Mouse (Mus musculus) embryo, embryonic 9.5 days (tissue): ENCODE data around the gene Pacs1.
A peak's percentile ranks its signal among the peaks of the same experiment; 100 is the strongest.
"Not testable (repeated sequence)": the region's sequence is repeated elsewhere in the genome, so short reads cannot be mapped to it uniquely, and the experiment has no call there.

Experiments used
- DNase-seq: peaks from one replicate; pipeline ENCODE4 v3.0.0-alpha.2; 2017; ENCODE audit errors: extremely low spot score

Pacs1 gene

GRCm38 (mm10) chr19:5151741-5152140 lies 121.2 kb downstream of the Pacs1 start:
- no peak for DNase-seq

- DNase-seq: peak; percentile 50
Measured at GRCm38 (mm10) chr19:5151331-5151730, 121.6 kb downstream of the Pacs1 start.

GRCm38 (mm10) chr19:5150358-5150757 lies 122.6 kb downstream of the Pacs1 start:
- DNase-seq: no peak

- not testable (repeated sequence) for DNase-seq
Measured at GRCm38 (mm10) chr19:5149041-5149440, 123.9 kb downstream of the Pacs1 start.

- peak; percentile 23 for DNase-seq
Measured at GRCm38 (mm10) chr19:5139640-5140039, 133.3 kb downstream of the Pacs1 start.

GRCm38 (mm10) chr19:5131237-5131636 lies 141.7 kb downstream of the Pacs1 start:
- DNase-seq: no peak

GRCm38 (mm10) chr19:5129770-5130169 lies 143.1 kb downstream of the Pacs1 start:
- DNase-seq: no peak

GRCm38 (mm10) chr19:5124055-5124614 lies 148.8 kb downstream of the Pacs1 start:
- DNase-seq: no peak

- no peak for DNase-seq
Measured at GRCm38 (mm10) chr19:5123241-5123640, 149.7 kb downstream of the Pacs1 start.

- DNase-seq: no peak
Measured at GRCm38 (mm10) chr19:5122492-5122891, 150.4 kb downstream of the Pacs1 start.

- no peak for DNase-seq
Measured at GRCm38 (mm10) chr19:5118384-5118698, 154.6 kb downstream of the Pacs1 start, which contains the start of gene Klc2. Gene Klc2, minus strand, starts transcription at chr19:5118560.

GRCm38 (mm10) chr19:5117494-5118383 lies 155.2 kb downstream of the Pacs1 start:
- peak; percentile 95 for DNase-seq

GRCm38 (mm10) chr19:5113783-5114182 lies 159.1 kb downstream of the Pacs1 start:
- no peak for DNase-seq

GRCm38 (mm10) chr19:5109659-5110453 lies 163.1 kb downstream of the Pacs1 start:
- no peak for DNase-seq

- no peak for DNase-seq
Measured at GRCm38 (mm10) chr19:5108702-5109101, 164.2 kb downstream of the Pacs1 start.

GRCm38 (mm10) chr19:5108271-5108575 lies 164.7 kb downstream of the Pacs1 start:
- DNase-seq: peak; percentile 40

- no peak for DNase-seq
Measured at GRCm38 (mm10) chr19:5107556-5108270, 165.2 kb downstream of the Pacs1 start.

- peak; percentile 97 for DNase-seq
Measured at GRCm38 (mm10) chr19:5106731-5107191, 166.2 kb downstream of the Pacs1 start, which contains the start of gene Rab1b. Gene Rab1b, minus strand, starts transcription at chr19:5107072.

GRCm38 (mm10) chr19:5106074-5106473 lies 166.8 kb downstream of the Pacs1 start:
- DNase-seq: no peak

- peak; percentile 81 for DNase-seq
Measured at GRCm38 (mm10) chr19:5098363-5099143, 174.4 kb downstream of the Pacs1 start, which contains the start of gene Cnih2. Gene Cnih2, minus strand, starts transcription at chr19:5098521.
